Mouse (Mus musculus) left cerebral cortex, postnatal 4 days (tissue): ENCODE results near the gene Thada. TPM values are rescaled to one million over a fixed set of nuclear protein-coding genes. Genes with fewer than 3 reads are reported as not detected.

ENCODE experiments used
- DNase-seq: peaks from one replicate; pipeline ENCODE4 v3.0.0-alpha.2; 2022
- intact Hi-C: fragments of 180-260 bp; cut with DNase I; formaldehyde crosslinking; loops from one replicate; pipeline ENCODE4 v1.15.1; 2025
- total RNA-seq, 2 experiments: library from RNA; stranded (reverse); gene quantifications; 2 replicates each; pipeline ENCODE4 v1.2.3; 2021

Thada gene
- total RNA-seq, 2 experiments from 2014 or later, result 18.4 to 21.7 TPM

- no peak for DNase-seq
- intact Hi-C loops, result no loop called here
Measured at GRCm38 (mm10) chr17:84353224-84353901, 112.6 kb downstream of the Thada start.

GRCm38 (mm10) chr17:84352790-84353154, 113.2 kb downstream of the Thada start:
- intact Hi-C loops, result no loop called here
- no peak for DNase-seq

GRCm38 (mm10) chr17:84351912-84352789, 113.9 kb downstream of the Thada start:
- intact Hi-C loops, result no loop called here
- no peak for DNase-seq

GRCm38 (mm10) chr17:84351276-84351675, 114.7 kb downstream of the Thada start:
- no peak for DNase-seq

GRCm38 (mm10) chr17:84348865-84349264, 117.1 kb downstream of the Thada start:
- intact Hi-C loops, result no loop called here

More at GRCm38 (mm10) chr17:84351276-84351675, 114.7 kb downstream of the Thada start:
- intact Hi-C loops, result no loop called here

GRCm38 (mm10) chr17:84342299-84342817, 123.6 kb downstream of the Thada start:
- intact Hi-C loops, result no loop called here
- no peak for DNase-seq

More at GRCm38 (mm10) chr17:84348865-84349264, 117.1 kb downstream of the Thada start:
- DNase-seq, result no peak

GRCm38 (mm10) chr17:84341686-84342085, 124.3 kb downstream of the Thada start:
- DNase-seq, result no peak
- intact Hi-C loops, result no loop called here

GRCm38 (mm10) chr17:84340574-84340973, 125.4 kb downstream of the Thada start:
- intact Hi-C loops, result no loop called here
- DNase-seq, result no peak

- intact Hi-C loops, result no loop called here
- no peak for DNase-seq
Measured at GRCm38 (mm10) chr17:84335996-84336395, 130.0 kb downstream of the Thada start.

- DNase-seq, result no peak
- intact Hi-C loops, result no loop called here
Measured at GRCm38 (mm10) chr17:84335076-84335475, 130.9 kb downstream of the Thada start.

GRCm38 (mm10) chr17:84334241-84335014, 131.6 kb downstream of the Thada start:
- no peak for DNase-seq
- intact Hi-C loops, result no loop called here

- no peak for DNase-seq
- intact Hi-C loops, result no loop called here
Measured at GRCm38 (mm10) chr17:84332940-84333339, 133.1 kb downstream of the Thada start.

GRCm38 (mm10) chr17:84330986-84331385, 135.0 kb downstream of the Thada start:
- intact Hi-C loops, result no loop called here
- no peak for DNase-seq

- DNase-seq, result no peak
- intact Hi-C loops, result no loop called here
Measured at GRCm38 (mm10) chr17:84330506-84330905, 135.5 kb downstream of the Thada start.

GRCm38 (mm10) chr17:84329906-84330470, 136.0 kb downstream of the Thada start:
- intact Hi-C loops, result no loop called here
- no peak for DNase-seq

- intact Hi-C loops, result no loop called here
- DNase-seq, result no peak
Measured at GRCm38 (mm10) chr17:84328526-84328925, 137.5 kb downstream of the Thada start.

GRCm38 (mm10) chr17:84327051-84327925, 138.7 kb downstream of the Thada start:
- DNase-seq, result no peak
- intact Hi-C loops, result no loop called here

GRCm38 (mm10) chr17:84322176-84322575, 143.8 kb downstream of the Thada start:
- no peak for DNase-seq
- intact Hi-C loops, result no loop called here

GRCm38 (mm10) chr17:84321351-84321750, 144.7 kb downstream of the Thada start:
- DNase-seq, result no peak
- intact Hi-C loops, result no loop called here

GRCm38 (mm10) chr17:84320576-84320975, 145.4 kb downstream of the Thada start:
- no peak for DNase-seq
- intact Hi-C loops, result no loop called here
